Mouse (Mus musculus) embryonic facial prominence, embryonic 12.5 days (tissue): ENCODE results near the gene Pde6h. TPM values are rescaled to one million over a fixed set of nuclear protein-coding genes. Genes with fewer than 3 reads are reported as not detected.
A peak's percentile ranks its signal among the peaks of the same experiment; 100 is the strongest.
"Not testable (repeated sequence)": the region's sequence is repeated elsewhere in the genome, so short reads cannot be mapped to it uniquely, and the experiment has no call there.

Source experiments
- ATAC-seq: fragments of 200-750 bp; cut with Nextera tagmentation; 2 replicates; pipeline ENCODE4 v1.8.0; 2017; ENCODE audit not compliant: insufficient number of reproducible peaks, insufficient read depth, low FRiP score, low TSS enrichment
- H3K27ac ChIP-seq: fragments of 300-500 bp; sonication (generic); 2 replicates; pipeline ENCODE4 v1.5.1; 2016; ENCODE audit warnings: mild to moderate bottlenecking
- H3K27me3 ChIP-seq: fragments of 300-500 bp; sonication (generic); 2 replicates; pipeline ENCODE4 v1.6.1; 2016; ENCODE audit warnings: mild to moderate bottlenecking, moderate library complexity
- H3K36me3 ChIP-seq: fragments of 300-500 bp; sonication (generic); 2 replicates; pipeline ENCODE4 v1.6.1; 2016; ENCODE audit warnings: mild to moderate bottlenecking
- H3K4me1 ChIP-seq: fragments of 300-500 bp; sonication (generic); 2 replicates; pipeline ENCODE4 v1.6.1; 2016
- H3K4me2 ChIP-seq: fragments of 300-500 bp; sonication (generic); replicated peaks from 2 replicates; pipeline ENCODE4 v1.6.1; 2016; ENCODE audit warnings: mild to moderate bottlenecking, moderate library complexity
- H3K4me3 ChIP-seq: fragments of 300-500 bp; sonication (generic); 2 replicates; pipeline ENCODE4 v1.5.1; 2016; ENCODE audit warnings: mild to moderate bottlenecking
- H3K9ac ChIP-seq: fragments of 300-500 bp; sonication (generic); 2 replicates; pipeline ENCODE4 v1.6.1; 2016; ENCODE audit warnings: mild to moderate bottlenecking, moderate library complexity
- H3K9me3 ChIP-seq: fragments of 300-500 bp; sonication (generic); 2 replicates; pipeline ENCODE4 v1.6.1; 2016; ENCODE audit warnings: mild to moderate bottlenecking, moderate library complexity
- WGBS: fragments of 180-500 bp; shearing (Covaris S2); methylation state at CpG from one replicate; pipeline ENCODE4 v1.1.7; 2016; 5-methylcytosine and 5-hydroxymethylcytosine counted together
- polyA plus RNA-seq: library from polyadenylated mRNA; unstranded; fragments of >200 nt; fragmentation: Nextera tagmentation; extraction: Ambion mirVana; gene quantifications from 2 replicates; pipeline ENCODE4 v1.2.1, GENCODE M21; 2016

Gene Pde6h
- polyA plus RNA-seq, 1 experiment from 2014 or later: not detected

GRCm38 (mm10) chr6:136964609-136965510, 41.2 kb downstream of the Pde6h start:
- no peaks in the 10 kb centered on the region for H3K9me3 ChIP-seq
- no peak overlapping the region for H3K9ac ChIP-seq
- 66% methylated on average over 13 of the region's 13 CpGs for WGBS
- no peak overlapping the region for H3K27ac ChIP-seq
- H3K4me2 ChIP-seq: no peak overlapping the region
- H3K4me1 ChIP-seq: no peaks in the 10 kb centered on the region
- no peaks in the 10 kb centered on the region for H3K27me3 ChIP-seq
- H3K4me3 ChIP-seq: no peak overlapping the region
- no peaks in the 10 kb centered on the region for H3K36me3 ChIP-seq
- ATAC-seq: no peak

GRCm38 (mm10) chr6:136965912-136966311, 42.3 kb downstream of the Pde6h start:
- ATAC-seq: no peak

GRCm38 (mm10) chr6:136967466-136967865, 43.8 kb downstream of the Pde6h start:
- Histone ChIP-seq H3K9me3 (no peaks in the 10 kb centered on the region), H3K9ac (no peak overlapping the region), H3K4me3 (no peak overlapping the region), H3K27me3 (no peaks in the 10 kb centered on the region), H3K4me2 (no peak overlapping the region), H3K4me1 (no peaks in the 10 kb centered on the region), H3K27ac (no peak overlapping the region), H3K36me3 (no peaks in the 10 kb centered on the region)
- 71% methylated on average over 4 of the region's 4 CpGs for WGBS
- ATAC-seq: no peak

More at GRCm38 (mm10) chr6:136965912-136966311, 42.3 kb downstream of the Pde6h start:
- Histone ChIP-seq H3K4me3 (no peak overlapping the region), H3K9me3 (no peaks in the 10 kb centered on the region), H3K27me3 (no peaks in the 10 kb centered on the region), H3K4me1 (no peaks in the 10 kb centered on the region), H3K36me3 (no peaks in the 10 kb centered on the region), H3K4me2 (no peak overlapping the region), H3K9ac (no peak overlapping the region), H3K27ac (no peak overlapping the region)
- 69% methylated on average over 10 of the region's 10 CpGs for WGBS

DNA sequence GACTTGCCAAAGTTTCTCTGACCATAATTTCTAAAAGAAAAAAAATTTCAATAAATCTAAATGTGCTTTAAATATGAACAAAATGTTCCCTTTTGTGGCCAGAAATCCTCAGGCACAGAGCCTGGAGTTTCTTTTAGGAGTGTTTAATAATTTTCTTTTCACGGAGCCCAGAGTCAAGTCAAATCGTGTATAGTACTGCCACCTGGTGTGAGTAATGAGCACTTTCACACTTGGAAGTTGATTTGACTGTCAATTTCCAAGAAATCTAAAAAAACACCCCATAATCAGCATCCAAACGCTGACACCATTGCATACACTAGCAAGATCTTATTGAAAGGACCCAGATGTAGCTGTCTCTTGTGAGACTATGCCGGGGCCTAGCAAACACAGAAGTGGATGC, 45.2 kb downstream of the Pde6h start:
- not testable (repeated sequence) for H3K9ac ChIP-seq, H3K27me3 ChIP-seq, H3K4me2 ChIP-seq, H3K36me3 ChIP-seq, H3K4me1 ChIP-seq, ATAC-seq, H3K4me3 ChIP-seq, H3K27ac ChIP-seq, H3K9me3 ChIP-seq
- WGBS: 45% methylated on average over 4 of the region's 4 CpGs

GRCm38 (mm10) chr6:136979274-136980082, 55.8 kb downstream of the Pde6h start:
- Histone ChIP-seq H3K9me3 (no peaks in the 10 kb centered on the region), H3K4me2 (no peak overlapping the region), H3K27ac (no peak overlapping the region), H3K36me3 (no peaks in the 10 kb centered on the region), H3K9ac (no peak overlapping the region), H3K4me1 (peaks cover 4% of the 10 kb centered on the region), H3K4me3 (no peak overlapping the region), H3K27me3 (no peaks in the 10 kb centered on the region)
- 88% methylated on average over 23 of the region's 23 CpGs for WGBS
- no peak for ATAC-seq

GRCm38 (mm10) chr6:136980331-136980746, 56.7 kb downstream of the Pde6h start:
- peak; percentile 64; the same call in 1 of the 2 replicates for ATAC-seq
- Histone ChIP-seq H3K9ac (no peak overlapping the region), H3K4me1 (peaks cover 4% of the 10 kb centered on the region), H3K4me2 (no peak overlapping the region), H3K27me3 (no peaks in the 10 kb centered on the region), H3K4me3 (no peak overlapping the region), H3K36me3 (no peaks in the 10 kb centered on the region), H3K27ac (no peak overlapping the region), H3K9me3 (no peaks in the 10 kb centered on the region)
- 30% methylated on average over 3 of the region's 3 CpGs for WGBS

DNA sequence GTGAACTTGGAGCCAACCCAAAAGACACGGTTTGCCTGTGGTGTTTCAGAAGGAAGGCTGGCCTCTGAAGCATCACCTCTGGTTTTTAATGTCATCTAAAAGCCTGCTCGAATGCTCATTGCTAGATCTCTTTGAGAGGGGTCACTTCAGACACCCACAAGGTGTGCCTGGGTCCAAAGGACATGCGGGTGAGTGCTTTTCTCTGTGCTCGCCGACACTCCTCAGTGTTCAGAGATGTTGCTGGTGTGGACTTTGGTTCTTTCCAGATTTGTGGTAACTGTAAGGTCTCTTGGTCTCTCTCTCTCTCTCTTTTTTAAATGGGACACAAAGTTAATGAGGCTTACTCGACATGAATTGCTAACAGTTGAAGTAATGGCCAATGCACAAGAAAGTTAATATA, 58.9 kb downstream of the Pde6h start:
- H3K9me3 ChIP-seq: no peaks in the 10 kb centered on the region
- H3K9ac ChIP-seq: no peak overlapping the region

DNA sequence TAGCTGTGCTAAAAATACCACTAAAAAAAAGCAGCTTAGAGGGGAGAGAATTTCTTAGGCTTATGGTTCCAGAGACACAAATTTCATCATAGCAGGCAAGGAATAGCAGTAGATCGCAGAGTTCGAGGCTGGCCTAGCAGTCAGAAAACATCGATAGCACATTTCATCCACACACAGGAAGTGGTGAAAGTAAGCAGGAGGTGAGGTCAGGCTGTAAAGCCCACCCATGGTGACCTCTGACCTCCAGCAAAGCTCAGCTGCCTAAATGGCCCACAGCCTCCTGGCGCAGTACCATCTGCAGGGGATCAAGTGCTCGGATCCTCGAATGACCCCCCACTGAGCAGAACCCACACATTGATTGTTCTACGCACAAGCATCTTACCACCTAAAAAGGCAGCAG, 59.6 kb downstream of the Pde6h start:
- Histone ChIP-seq H3K4me1 (peaks cover 4% of the 10 kb centered on the region), H3K9ac (no peak overlapping the region), H3K4me3 (no peak overlapping the region), H3K36me3 (no peaks in the 10 kb centered on the region), H3K27me3 (no peaks in the 10 kb centered on the region), H3K4me2 (no peak overlapping the region), H3K9me3 (no peaks in the 10 kb centered on the region), H3K27ac (no peak overlapping the region)
- WGBS: 40% methylated on average over 7 of the region's 7 CpGs
- ATAC-seq: no peak

More for the DNA sequence above, 58.9 kb downstream of the Pde6h start:
- ATAC-seq: no peak
- Histone ChIP-seq H3K27me3 (no peaks in the 10 kb centered on the region), H3K4me2 (no peak overlapping the region), H3K4me3 (no peak overlapping the region), H3K27ac (no peak overlapping the region), H3K4me1 (peaks cover 4% of the 10 kb centered on the region), H3K36me3 (no peaks in the 10 kb centered on the region)
- 84% methylated on average over 6 of the region's 6 CpGs for WGBS

GRCm38 (mm10) chr6:136986019-136986418, 62.4 kb downstream of the Pde6h start:
- no peak overlapping the region for H3K4me3 ChIP-seq
- no peaks in the 10 kb centered on the region for H3K36me3 ChIP-seq
- H3K4me2 ChIP-seq: no peak overlapping the region
- H3K9me3 ChIP-seq: no peaks in the 10 kb centered on the region
- WGBS: 65% methylated on average over 13 of the region's 13 CpGs
- H3K9ac ChIP-seq: no peak overlapping the region
- no peak for ATAC-seq
- H3K4me1 ChIP-seq: no peaks in the 10 kb centered on the region
- H3K27me3 ChIP-seq: no peaks in the 10 kb centered on the region
- H3K27ac ChIP-seq: no peak overlapping the region

GRCm38 (mm10) chr6:136986718-136987117, 63.1 kb downstream of the Pde6h start:
- Histone ChIP-seq H3K9ac (no peak overlapping the region), H3K36me3 (no peaks in the 10 kb centered on the region), H3K9me3 (no peaks in the 10 kb centered on the region), H3K4me2 (no peak overlapping the region), H3K27me3 (no peaks in the 10 kb centered on the region), H3K27ac (no peak overlapping the region), H3K4me1 (no peaks in the 10 kb centered on the region), H3K4me3 (no peak overlapping the region)
- ATAC-seq: no peak
- WGBS: 64% methylated on average over 11 of the region's 11 CpGs

GRCm38 (mm10) chr6:136988536-136989060, 65.0 kb downstream of the Pde6h start:
- Histone ChIP-seq H3K4me2 (no peak overlapping the region), H3K27ac (no peak overlapping the region), H3K36me3 (no peaks in the 10 kb centered on the region), H3K4me1 (no peaks in the 10 kb centered on the region), H3K4me3 (no peak overlapping the region), H3K27me3 (no peaks in the 10 kb centered on the region), H3K9me3 (no peaks in the 10 kb centered on the region), H3K9ac (no peak overlapping the region)
- no peak for ATAC-seq
- 90% methylated on average over 7 of the region's 7 CpGs for WGBS
